Mouse (Mus musculus) cortical plate, adult 2 months (tissue): ENCODE measurements around the gene Ptpra.

Experiments used
- CTCF ChIP-seq: fragments of 200-500 bp; IDR thresholded peaks from 2 replicates; pipeline ENCODE4 v1.5.1; 2011; ENCODE audit warnings: mild to moderate bottlenecking, control low read depth, low read length; ENCODE audit not compliant: insufficient read depth; ENCODE audit errors: extremely low read depth
- POLR2A ChIP-seq: fragments of 200-500 bp; IDR thresholded peaks from 2 replicates; pipeline ENCODE4 v1.6.1; 2011; ENCODE audit warnings: mild to moderate bottlenecking, low read length, control low read depth; ENCODE audit not compliant: insufficient read depth; ENCODE audit errors: extremely low read depth

DNA sequence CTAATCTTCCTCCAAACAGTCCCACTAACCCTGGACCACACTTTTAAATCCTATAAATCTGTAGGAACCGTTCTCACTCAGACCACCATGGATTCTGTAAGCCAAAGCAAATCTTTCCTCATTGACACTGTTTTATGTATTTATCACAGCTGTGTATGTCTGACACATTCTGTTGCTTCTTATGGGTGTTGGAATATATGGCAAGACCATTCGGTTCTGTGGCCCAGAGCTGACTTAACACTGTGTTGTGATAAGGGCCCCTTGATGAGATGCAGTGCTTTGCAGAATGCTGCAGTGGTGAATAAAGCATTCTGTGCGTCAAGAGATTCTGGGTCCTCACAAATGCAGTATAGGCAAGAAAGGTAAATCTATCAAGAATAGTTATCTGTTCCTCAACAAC, 17.9 kb upstream of the Ptpra start:
- no peak for TF ChIP-seq CTCF
- TF ChIP-seq POLR2A, result no peak
